Mouse (Mus musculus) ES-Bruce4 (cell line): ENCODE measurements at regions not wholly inside any gene's neighbourhood (a gene's known extent, or its start where the extent isn't known, plus 50 kb on each side); places are given as distances from the start of the nearest gene placed in this dataset.

Experiments
- CTCF ChIP-seq: IDR thresholded peaks from one replicate; pipeline ENCODE4 v1.8.1; 2011; ENCODE audit warnings: low read depth, low read length
- POLR2A ChIP-seq: IDR thresholded peaks from one replicate; pipeline ENCODE4 v1.8.1; 2011; ENCODE audit warnings: low read length; ENCODE audit not compliant: insufficient read depth

DNA sequence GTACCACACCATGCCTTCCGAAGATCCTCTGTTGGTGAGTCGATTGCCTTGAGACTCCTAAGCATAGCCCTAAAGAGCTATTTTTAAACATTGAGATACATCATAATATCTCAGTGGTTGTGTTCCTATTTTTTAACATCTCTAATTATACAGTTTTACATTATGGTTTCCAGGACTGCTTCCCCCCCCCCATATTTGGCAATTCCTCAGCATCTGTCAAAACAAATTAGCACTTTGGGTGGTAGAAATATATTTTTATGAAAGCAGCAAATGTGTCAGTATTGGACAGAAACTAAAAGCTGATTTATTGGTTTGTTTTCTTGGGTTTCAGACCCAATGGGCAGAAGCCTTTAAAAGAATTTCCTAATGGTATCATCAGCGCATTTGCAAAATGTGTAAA, 116.2 kb upstream of the Rcn1 start:
- no peak for TF ChIP-seq POLR2A
- no peak for TF ChIP-seq CTCF
